Mouse (Mus musculus) skeletal muscle tissue, adult 2 months (tissue): Measurements from ENCODE around the gene Fam118b.

Experiments
- DNase-seq: peaks from one replicate; pipeline ENCODE4 v3.0.0-alpha.2; 2012; ENCODE audit warnings: low read depth, low spot score

The Fam118b gene

DNA sequence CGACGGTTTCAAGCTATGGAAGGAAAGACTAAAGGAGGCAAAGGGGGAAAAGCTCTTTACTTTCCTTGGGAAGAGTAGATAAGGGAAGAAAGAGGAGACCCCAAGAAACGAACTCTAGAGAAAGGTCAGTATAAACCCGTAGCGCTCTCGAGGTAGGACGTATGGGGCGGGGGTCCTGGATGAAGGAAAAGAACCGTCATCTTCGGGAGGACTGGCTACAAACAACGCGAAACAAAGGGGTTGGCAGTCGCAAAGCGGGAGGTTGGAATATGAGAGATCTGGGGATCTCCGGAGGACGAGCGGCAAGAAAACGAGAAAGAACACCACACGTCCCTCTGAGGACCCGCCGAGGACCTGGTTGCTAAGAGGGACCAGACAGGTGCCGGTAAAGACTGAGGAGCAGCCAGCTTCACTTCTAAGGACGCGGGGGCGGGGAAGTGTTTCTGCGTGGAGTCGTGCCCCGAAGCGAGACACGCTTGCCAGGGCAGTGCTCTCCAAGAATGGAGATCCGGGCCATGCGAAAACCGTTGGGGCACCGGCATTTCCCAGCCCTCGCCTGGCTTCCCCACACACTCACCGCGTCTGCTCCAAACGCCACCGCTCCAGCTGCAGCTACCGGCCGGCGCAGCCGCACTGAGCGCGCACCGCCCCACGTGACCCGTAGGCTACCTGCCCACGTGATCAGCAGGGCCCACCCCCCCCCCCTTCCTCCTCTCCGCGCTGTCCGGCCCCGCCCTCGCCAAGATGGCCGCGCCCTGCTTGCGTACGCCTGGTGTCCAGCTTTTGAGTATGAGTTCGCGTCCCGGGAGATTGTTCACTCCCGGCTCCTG, at the start of gene Fam118b, which contains the start of gene Rpusd4:
Gene Fam118b, minus strand, starts transcription at position 660 of the 830 bp plus-strand sequence.
Gene Rpusd4, plus strand, starts transcription at position 720 of the 830 bp plus-strand sequence.
- DNase-seq: peak; percentile 91

- no peak for DNase-seq
Observed at GRCm38 (mm10) chr9:35316771-35317211, 49.2 kb upstream of the Fam118b start.

DNA sequence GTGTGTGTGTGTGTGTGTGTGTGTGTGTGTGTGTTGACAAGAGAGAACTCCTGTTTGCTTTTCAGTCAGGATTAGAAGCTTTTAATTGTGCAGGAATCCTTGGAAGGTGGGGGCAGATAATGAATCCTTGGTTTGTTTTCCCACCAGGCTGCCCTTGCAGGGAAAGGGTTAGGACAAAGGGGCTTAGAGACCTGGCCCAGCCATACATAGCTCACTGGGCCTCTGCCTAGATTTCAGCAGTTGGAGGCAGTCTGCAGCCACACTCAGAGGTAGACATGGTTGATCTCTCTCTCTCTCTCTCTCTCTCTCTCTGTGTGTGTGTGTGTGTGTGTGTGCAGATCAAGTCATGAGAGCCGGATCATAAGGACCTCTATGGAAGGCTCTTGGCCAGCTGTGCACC, 46.6 kb upstream of the Fam118b start:
- DNase-seq: no peak

GRCm38 (mm10) chr9:35313601-35314000, 46.0 kb upstream of the Fam118b start:
- DNase-seq: no peak

- peak; percentile 66 for DNase-seq
Observed at GRCm38 (mm10) chr9:35312516-35312915, 44.9 kb upstream of the Fam118b start.

DNA sequence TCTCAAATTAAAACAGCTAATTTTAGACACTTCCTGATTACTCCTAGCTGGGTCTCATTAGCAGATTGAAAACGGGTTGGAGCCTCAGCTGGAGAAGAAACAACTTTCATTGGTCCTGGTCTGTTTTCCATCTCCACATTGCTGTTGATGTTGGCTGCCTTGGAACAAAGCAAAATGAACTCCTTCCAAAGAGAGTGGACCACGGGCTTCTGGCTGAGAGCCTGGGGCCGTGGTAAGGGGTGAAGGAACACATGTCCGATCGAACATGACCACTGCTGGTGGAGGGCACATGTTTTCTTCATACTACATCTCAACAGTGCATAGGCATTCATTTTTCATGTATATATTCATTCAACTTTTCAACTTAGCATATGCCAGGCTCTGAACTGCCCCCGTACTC, 42.8 kb upstream of the Fam118b start:
- no peak for DNase-seq

- DNase-seq: no peak
Observed at GRCm38 (mm10) chr9:35307461-35307860, 39.9 kb upstream of the Fam118b start.

GRCm38 (mm10) chr9:35302172-35302571, 34.6 kb upstream of the Fam118b start:
- peak; percentile 51 for DNase-seq

DNA sequence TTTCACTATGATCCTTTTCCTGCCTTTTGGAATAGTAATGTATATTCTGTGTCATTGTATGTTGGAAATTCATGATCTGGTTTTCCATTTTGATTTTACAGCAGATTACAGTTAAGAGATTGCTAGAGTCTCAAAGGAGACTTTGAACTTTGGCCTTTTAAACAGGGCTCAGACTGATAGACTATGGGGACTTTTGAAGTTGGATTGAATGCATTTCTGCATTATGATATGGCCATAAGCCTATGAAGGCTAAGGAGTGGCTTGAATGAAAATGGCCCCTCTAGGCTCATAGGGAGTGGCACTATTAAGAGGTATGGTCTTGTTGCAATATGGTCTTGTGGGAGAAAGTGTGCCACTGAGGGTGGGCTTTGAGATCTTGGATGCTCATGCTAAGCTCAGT, 30.2 kb upstream of the Fam118b start:
- no peak for DNase-seq

DNA sequence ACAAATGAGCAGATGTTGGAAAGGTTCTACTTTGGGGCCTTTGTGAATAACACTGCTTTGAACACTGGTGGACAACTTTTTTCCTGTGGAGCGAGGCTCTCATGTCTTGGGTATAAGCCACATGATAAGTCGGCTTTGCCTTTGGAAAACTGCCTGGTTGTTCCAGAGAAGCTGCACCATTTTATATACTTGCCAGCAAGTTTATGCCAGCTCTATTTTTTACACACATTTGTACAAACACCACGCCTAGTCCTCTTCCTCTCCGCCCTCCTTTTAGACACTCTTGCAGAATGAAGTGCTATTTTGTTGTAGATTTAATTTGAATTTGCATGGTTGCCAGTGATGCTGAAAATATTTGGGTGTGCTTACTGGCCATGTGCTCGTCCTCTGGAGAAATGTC, 25.9 kb upstream of the Fam118b start:
- peak; percentile 79 for DNase-seq

GRCm38 (mm10) chr9:35290916-35291315, 23.3 kb upstream of the Fam118b start:
- no peak for DNase-seq

- DNase-seq: no peak
Observed at GRCm38 (mm10) chr9:35290417-35290816, 22.8 kb upstream of the Fam118b start.

- DNase-seq: no peak
Observed at GRCm38 (mm10) chr9:35289992-35290391, 22.4 kb upstream of the Fam118b start.

DNA sequence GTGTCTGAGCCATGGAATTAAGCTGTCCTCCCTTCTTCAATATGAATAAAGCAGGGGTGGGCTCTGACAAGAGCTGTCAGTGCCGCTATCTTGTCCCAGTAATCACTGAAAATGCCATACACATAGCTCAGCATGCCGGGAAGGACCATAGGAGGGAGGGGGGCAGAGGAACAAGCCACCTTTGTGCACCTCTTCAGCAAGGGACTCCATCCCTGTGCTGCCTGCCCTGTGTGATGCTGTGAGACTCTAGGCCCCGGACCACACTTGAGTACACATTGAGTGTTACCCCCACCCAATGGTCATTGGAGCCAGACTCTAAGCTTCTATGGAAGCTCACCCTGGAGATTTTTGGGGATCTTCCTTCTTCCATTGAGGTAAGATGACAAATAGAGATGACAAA, 18.7 kb upstream of the Fam118b start:
- no peak for DNase-seq

- DNase-seq: no peak
Observed at GRCm38 (mm10) chr9:35284351-35284750, 16.7 kb upstream of the Fam118b start.

DNA sequence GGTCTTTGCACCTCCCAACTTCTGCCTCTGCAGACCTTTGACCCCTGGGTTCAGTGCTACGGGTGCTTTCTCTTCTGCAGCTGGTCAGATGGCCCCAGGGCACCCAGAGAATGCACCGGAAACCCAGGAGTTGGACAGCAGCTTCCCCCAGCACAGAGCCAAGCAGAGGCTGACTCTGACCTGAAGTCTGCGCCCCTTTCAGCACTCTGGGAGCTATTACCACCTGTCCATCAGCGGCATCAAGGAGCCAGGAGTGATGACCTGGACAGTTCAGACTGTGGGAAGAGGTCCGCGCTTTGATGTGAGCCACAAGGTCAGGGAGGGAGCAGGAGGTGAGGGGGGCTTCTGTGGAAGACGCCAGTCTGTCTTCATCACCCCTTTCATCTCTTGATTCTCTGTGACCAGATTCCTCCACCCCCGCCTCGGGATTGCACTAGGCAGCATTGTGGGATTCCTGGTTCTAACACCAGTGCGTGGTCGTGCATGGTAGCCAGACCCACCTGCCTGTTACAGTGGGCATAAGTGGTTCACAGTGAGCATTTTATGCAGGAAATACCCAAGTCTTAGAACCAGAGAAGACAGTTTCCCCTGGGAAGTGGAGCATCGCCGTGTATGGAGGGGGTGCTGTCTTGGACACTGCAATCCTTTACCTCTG, 15.9 kb upstream of the Fam118b start:
- DNase-seq: no peak

DNA sequence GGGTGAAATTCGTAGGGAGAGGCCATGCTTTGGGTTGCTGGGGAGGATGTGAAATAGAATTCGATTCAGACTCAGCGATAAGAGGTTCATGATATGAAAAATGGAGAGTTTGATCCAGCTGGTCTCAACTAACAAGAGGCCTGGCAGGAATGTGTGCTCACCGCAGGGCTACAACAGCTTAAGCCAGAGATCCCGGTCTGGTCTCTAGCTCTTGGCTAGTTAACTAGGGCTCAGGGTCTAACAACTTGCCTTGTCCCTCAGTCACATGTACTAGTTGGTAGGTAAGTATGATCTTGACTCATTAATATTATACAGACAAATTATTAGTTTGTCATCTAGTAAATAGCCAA, 15.2 kb upstream of the Fam118b start:
- DNase-seq: no peak

GRCm38 (mm10) chr9:35282006-35282850, 14.6 kb upstream of the Fam118b start:
- peak; percentile 65 for DNase-seq

- no peak for DNase-seq
Observed at GRCm38 (mm10) chr9:35278451-35278850, 10.8 kb upstream of the Fam118b start.

DNA sequence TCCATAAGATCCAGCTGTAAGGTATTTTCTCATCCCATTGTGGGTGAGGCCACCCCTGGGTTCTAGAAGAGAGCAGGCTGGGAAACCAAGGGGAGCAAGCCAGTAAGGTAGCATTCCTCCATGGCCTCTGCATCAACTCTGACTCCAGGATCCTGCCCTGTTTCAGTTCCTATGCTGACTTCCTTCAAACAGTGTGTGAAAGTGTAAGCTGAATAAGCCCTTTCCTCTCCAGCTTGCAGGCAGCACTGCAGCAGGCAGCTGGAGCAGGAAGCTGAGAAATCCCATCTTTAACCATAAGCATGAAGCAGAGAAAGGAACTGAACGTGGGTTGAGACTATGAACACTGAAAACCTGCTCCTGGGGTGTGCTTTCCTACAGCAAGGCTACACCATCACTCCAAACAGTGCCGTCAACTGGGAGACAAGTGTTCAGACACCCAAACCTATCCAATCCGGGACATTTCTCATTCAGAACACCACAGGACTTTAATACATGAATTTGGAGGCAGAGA, 10.3 kb upstream of the Fam118b start:
- no peak for DNase-seq

DNA sequence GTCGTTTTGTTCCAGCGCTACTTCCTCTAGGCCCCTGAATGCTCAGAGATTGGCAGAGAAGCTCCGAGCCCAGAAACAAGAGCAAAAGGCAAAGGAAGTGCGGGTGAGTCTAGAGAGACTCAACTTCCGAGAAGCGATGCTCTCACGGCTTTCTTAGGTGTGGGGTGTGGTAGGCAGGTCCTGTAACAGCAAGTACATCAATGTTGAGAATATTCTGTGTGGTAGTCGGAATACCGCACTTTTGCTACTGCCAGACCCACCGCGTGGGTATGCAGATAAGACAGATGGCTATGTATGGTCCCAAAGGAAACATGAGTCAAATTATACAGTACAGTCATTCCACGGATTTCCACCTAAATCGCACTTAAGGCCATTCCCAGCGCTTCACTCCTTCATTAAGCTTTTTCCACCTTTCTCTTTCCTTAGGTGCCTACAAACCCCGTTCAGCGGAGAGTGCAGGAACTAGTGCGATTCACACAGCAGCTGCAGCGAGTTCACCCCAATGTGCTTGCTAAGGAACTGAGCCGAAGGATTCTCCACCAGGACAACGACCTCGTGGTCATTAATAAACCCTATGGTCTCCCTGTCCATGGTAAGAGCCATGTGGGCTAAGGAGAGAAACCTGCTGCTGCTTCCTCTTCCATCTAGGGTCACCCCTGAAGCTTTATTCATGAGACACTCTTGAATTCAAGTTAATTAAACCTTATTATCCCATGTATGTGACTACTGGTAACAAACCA, 541 bp upstream of the Fam118b start:
- DNase-seq: no peak
